Mouse (Mus musculus): ENCODE measurements at regions not wholly inside any gene's neighbourhood (a gene's known extent, or its start where the extent isn't known, plus 50 kb on each side); places are given as distances from the start of the nearest gene placed in this dataset.
A peak's percentile ranks its signal among the peaks of the same experiment; 100 is the strongest.

DNA sequence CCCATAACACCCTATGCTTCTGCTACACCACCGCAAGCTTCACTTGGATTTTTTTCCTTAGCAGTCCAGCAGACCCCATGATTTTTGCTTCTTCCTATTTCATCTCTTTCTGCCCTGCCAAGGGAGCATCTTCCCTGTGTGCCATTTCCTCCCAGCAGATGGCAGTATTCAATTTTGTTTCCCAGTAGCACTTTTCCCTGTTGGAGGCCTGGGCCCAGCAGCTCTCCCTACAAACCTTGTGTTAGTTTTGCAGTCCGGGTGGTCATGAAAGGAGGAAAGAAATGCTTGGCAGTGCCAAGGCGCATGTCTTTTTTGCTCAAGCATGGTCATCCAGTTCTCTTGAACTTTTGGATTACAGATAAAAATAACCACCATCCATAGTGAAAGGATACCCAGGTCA is 170.9 kb upstream of the Bmp2 start:
- H3K27ac ChIP-seq (ENCODE audit: low read length) = no peak overlapping the region
- no peaks in the 10 kb centered on the region for H3K4me1 ChIP-seq (replicated peaks; ENCODE audit: control insufficient read depth, insufficient read depth, low read length)
- no peak for ATAC-seq
- no peak overlapping the region for H3K9ac ChIP-seq (replicated peaks; ENCODE audit: low read depth, low read length)
- no peaks in the 10 kb centered on the region for H3K36me3 ChIP-seq (ENCODE audit: control insufficient read depth, insufficient read depth)
- WGBS = 80% methylated on average over 3 of the region's 3 CpGs
- H3K4me2 ChIP-seq (ENCODE audit: low read length) = no peak overlapping the region
- no peaks in the 10 kb centered on the region for H3K27me3 ChIP-seq (replicated peaks; ENCODE audit: control insufficient read depth, insufficient read depth, low read length)
- H3K4me3 ChIP-seq (replicated peaks; ENCODE audit: low read length) = no peak overlapping the region
- H3K9me3 ChIP-seq (ENCODE audit: control insufficient read depth, low read length) = no peaks in the 10 kb centered on the region

DNA sequence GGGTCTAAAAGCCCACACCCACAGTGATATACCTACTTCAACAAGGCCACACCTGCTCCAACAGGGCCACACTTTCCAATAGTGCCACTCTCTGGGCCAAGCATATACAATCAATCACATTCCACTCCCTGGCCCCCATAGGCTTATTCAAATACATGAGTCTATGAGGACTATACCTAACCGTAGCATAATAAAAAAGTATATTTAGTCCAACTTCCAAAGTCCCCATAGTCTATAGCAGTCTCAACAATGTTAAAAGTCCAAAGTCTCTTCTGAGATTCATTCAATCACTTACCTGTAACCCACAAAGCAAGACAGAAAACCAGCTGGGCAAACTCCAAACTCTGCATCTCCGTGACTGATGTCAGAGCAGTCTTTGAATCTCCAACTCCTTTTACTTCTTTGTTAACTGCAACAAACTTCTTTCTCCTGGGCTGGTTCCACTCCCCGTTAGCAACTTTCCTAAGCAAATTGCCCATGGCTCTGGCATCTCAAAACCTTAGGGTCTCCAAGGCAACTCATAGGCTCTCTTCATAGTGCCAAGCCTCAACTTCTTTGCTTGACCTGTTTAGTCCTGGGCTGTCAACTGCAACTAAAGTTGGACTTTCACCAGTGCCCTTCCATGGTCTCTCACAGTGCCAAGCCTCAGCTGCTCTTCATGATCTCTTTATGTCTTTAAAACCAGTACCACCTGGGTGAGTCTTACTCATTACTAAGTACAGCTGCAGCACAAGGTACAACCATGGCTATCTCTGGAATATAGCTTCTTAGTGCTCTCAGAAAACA is 168.6 kb upstream of the Bmp2 start:
- Histone ChIP-seq H3K4me2 (ENCODE audit: low read length) (no peak overlapping the region), H3K27ac (ENCODE audit: low read length) (no peak overlapping the region), H3K27me3 (replicated peaks; ENCODE audit: control insufficient read depth, insufficient read depth, low read length) (no peaks in the 10 kb centered on the region), H3K4me1 (replicated peaks; ENCODE audit: control insufficient read depth, insufficient read depth, low read length) (no peaks in the 10 kb centered on the region), H3K9ac (replicated peaks; ENCODE audit: low read depth, low read length) (no peak overlapping the region), H3K4me3 (replicated peaks; ENCODE audit: low read length) (no peak overlapping the region), H3K36me3 (ENCODE audit: control insufficient read depth, insufficient read depth) (no peaks in the 10 kb centered on the region), H3K9me3 (ENCODE audit: control insufficient read depth, low read length) (no peaks in the 10 kb centered on the region)
- no peak for ATAC-seq
- 83% methylated on average over 3 of the region's 3 CpGs for WGBS

- no peaks in the 10 kb centered on the region for H3K9me3 ChIP-seq (ENCODE audit: control insufficient read depth, low read length)
- no peak for ATAC-seq
- H3K27me3 ChIP-seq (replicated peaks; ENCODE audit: control insufficient read depth, insufficient read depth, low read length) = no peaks in the 10 kb centered on the region
- H3K9ac ChIP-seq (replicated peaks; ENCODE audit: low read depth, low read length) = no peak overlapping the region
- no peaks in the 10 kb centered on the region for H3K36me3 ChIP-seq (ENCODE audit: control insufficient read depth, insufficient read depth)
- H3K4me2 ChIP-seq (ENCODE audit: low read length) = no peak overlapping the region
- no peaks in the 10 kb centered on the region for H3K4me1 ChIP-seq (replicated peaks; ENCODE audit: control insufficient read depth, insufficient read depth, low read length)
- H3K27ac ChIP-seq (ENCODE audit: low read length) = no peak overlapping the region
- 88% methylated on average over 2 of the region's 2 CpGs for WGBS
- H3K4me3 ChIP-seq (replicated peaks; ENCODE audit: low read length) = no peak overlapping the region
These were observed 166.7 kb upstream of the Bmp2 start for GRCm38 (mm10) chr2:133385297-133385696.

GRCm38 (mm10) chr2:133387349-133387748 is 164.6 kb upstream of the Bmp2 start:
- no peak overlapping the region for H3K4me2 ChIP-seq (ENCODE audit: low read length)
- H3K9me3 ChIP-seq (ENCODE audit: control insufficient read depth, low read length) = no peaks in the 10 kb centered on the region
- H3K27ac ChIP-seq (ENCODE audit: low read length) = no peak overlapping the region
- WGBS = 91% methylated on average over 3 of the region's 3 CpGs
- H3K4me3 ChIP-seq (replicated peaks; ENCODE audit: low read length) = no peak overlapping the region
- no peaks in the 10 kb centered on the region for H3K27me3 ChIP-seq (replicated peaks; ENCODE audit: control insufficient read depth, insufficient read depth, low read length)
- H3K36me3 ChIP-seq (ENCODE audit: control insufficient read depth, insufficient read depth) = no peaks in the 10 kb centered on the region
- H3K4me1 ChIP-seq (replicated peaks; ENCODE audit: control insufficient read depth, insufficient read depth, low read length) = no peaks in the 10 kb centered on the region
- no peak for ATAC-seq
- no peak overlapping the region for H3K9ac ChIP-seq (replicated peaks; ENCODE audit: low read depth, low read length)

DNA sequence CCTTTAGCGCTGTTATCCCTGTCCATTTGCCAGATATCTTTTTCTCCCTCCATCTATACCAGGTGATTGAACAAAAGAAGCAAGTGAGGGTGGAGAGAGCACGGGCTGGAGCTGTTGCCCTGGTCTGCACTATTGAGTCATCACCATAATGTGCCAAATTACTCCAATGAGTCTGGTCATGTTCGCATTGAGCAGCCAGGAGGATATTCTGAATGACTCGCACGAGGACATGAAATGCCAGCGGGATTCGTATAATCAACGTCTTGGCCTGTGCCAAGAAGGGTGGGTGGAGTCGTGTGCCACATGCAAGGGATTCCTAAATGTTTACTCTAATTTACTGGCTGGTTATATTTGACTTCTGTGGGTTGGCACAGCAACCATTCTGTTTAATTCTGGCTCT is 159.7 kb upstream of the Bmp2 start:
- 59% methylated on average over 9 of the region's 9 CpGs for WGBS
- H3K36me3 ChIP-seq (ENCODE audit: control insufficient read depth, insufficient read depth) = no peaks in the 10 kb centered on the region
- no peaks in the 10 kb centered on the region for H3K9me3 ChIP-seq (ENCODE audit: control insufficient read depth, low read length)
- H3K27ac ChIP-seq (ENCODE audit: low read length) = no peak overlapping the region
- H3K9ac ChIP-seq (replicated peaks; ENCODE audit: low read depth, low read length) = no peak overlapping the region
- ATAC-seq = 0 out of 2 replicates have a peak, but pooled peaks have one; percentile 18
- no peaks in the 10 kb centered on the region for H3K4me1 ChIP-seq (replicated peaks; ENCODE audit: control insufficient read depth, insufficient read depth, low read length)
- H3K4me3 ChIP-seq (replicated peaks; ENCODE audit: low read length) = no peak overlapping the region
- no peak overlapping the region for H3K4me2 ChIP-seq (ENCODE audit: low read length)
- 0 out of 2 replicates have a peak, but pooled peaks cover 2% of the 10 kb centered on the region for H3K27me3 ChIP-seq (replicated peaks; ENCODE audit: control insufficient read depth, insufficient read depth, low read length)

DNA sequence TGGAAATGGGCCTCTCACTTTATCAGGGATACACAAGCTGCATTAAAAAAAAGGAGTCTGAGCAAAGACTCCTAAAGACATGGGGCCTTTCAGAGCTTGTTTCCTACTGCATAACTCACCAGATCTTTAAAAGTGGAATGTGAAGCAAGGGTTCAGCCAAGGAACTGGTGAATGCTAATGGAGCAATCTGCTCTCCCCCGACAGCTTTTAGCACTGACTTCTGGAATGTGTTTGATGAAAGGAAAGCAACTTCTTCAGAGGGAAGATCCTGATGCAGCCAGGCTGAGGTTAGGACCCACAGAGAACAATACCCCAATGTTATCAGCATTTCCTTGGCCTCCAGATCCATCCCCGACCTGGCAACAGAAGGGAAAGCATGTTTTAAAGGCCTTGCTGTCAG is 154.4 kb upstream of the Bmp2 start:
- 49% methylated on average over 2 of the region's 2 CpGs for WGBS
- ATAC-seq = no peak

DNA sequence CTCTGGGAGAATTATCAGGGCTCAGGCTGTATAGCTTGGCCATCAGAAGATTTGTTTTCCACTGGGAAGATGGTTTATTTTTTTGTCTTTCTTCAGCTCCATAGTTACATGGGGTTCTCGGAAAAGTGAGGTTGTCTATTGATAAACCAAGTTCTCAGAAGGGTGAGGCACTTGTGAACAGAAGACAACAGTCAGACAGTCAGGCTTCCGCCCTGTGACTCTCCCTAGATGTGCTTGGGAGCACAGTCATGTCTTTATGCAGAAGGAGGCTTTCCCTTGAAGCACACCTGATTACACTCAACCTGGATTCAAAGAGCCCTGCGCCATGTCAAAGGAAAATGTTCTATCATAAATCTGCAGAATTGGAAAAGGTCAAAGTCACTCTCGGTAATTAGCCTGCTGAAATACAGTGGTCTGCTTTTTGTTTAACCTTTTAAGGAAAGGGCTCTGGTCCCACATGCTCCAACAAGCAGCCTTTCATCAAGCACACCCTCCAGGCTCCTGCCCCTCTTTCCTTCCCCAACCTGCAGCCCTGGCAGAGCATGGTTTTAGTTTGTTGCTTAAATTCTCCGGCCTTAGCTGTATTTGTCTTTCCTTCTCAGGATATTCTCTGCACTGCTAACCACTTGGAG is 152.8 kb upstream of the Bmp2 start:
- H3K4me2 ChIP-seq (ENCODE audit: low read length) = no peak overlapping the region
- H3K27ac ChIP-seq (ENCODE audit: low read length) = no peak overlapping the region
- H3K27me3 ChIP-seq (replicated peaks; ENCODE audit: control insufficient read depth, insufficient read depth, low read length) = 0 out of 2 replicates have a peak, but pooled peaks cover 2% of the 10 kb centered on the region
- ATAC-seq = no peak
- WGBS = 85% methylated on average over 5 of the region's 5 CpGs
- no peak overlapping the region for H3K4me3 ChIP-seq (replicated peaks; ENCODE audit: low read length)
- H3K9me3 ChIP-seq (ENCODE audit: control insufficient read depth, low read length) = no peaks in the 10 kb centered on the region
- H3K9ac ChIP-seq (replicated peaks; ENCODE audit: low read depth, low read length) = no peak overlapping the region
- H3K4me1 ChIP-seq (replicated peaks; ENCODE audit: control insufficient read depth, insufficient read depth, low read length) = peaks cover 3% of the 10 kb centered on the region
- no peaks in the 10 kb centered on the region for H3K36me3 ChIP-seq (ENCODE audit: control insufficient read depth, insufficient read depth)

More for the DNA sequence above, 154.4 kb upstream of the Bmp2 start:
- Histone ChIP-seq H3K4me2 (ENCODE audit: low read length) (no peak overlapping the region), H3K9ac (replicated peaks; ENCODE audit: low read depth, low read length) (no peak overlapping the region), H3K27ac (ENCODE audit: low read length) (no peak overlapping the region), H3K4me3 (replicated peaks; ENCODE audit: low read length) (no peak overlapping the region), H3K9me3 (ENCODE audit: control insufficient read depth, low read length) (no peaks in the 10 kb centered on the region), H3K36me3 (ENCODE audit: control insufficient read depth, insufficient read depth) (no peaks in the 10 kb centered on the region), H3K4me1 (replicated peaks; ENCODE audit: control insufficient read depth, insufficient read depth, low read length) (peaks cover 3% of the 10 kb centered on the region), H3K27me3 (replicated peaks; ENCODE audit: control insufficient read depth, insufficient read depth, low read length) (0 out of 2 replicates have a peak, but pooled peaks cover 2% of the 10 kb centered on the region)

DNA sequence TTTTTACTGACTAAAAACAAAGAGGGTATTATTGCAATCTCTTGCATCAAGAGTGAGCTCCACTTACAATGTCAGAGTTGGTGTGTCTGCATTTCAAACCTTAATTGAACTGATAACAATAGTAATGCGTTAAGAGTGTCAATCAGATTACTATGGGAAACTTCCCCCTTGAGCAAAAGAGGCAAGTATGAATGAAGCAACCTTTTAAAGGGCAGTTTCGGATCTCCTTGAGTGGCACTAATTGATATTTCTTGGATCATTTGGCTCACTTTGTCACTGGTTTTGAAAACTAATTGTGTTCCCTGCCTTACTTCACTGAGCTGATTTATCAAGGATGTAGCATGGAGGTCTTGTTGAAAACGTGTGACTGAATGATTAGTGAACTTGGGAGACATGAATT is 151.0 kb upstream of the Bmp2 start:
- H3K4me1 ChIP-seq (replicated peaks; ENCODE audit: control insufficient read depth, insufficient read depth, low read length) = peaks cover 3% of the 10 kb centered on the region
- H3K27ac ChIP-seq (ENCODE audit: low read length) = no peak overlapping the region
- 7% methylated on average over 3 of the region's 3 CpGs for WGBS
- no peaks in the 10 kb centered on the region for H3K9me3 ChIP-seq (ENCODE audit: control insufficient read depth, low read length)
- no peak overlapping the region for H3K9ac ChIP-seq (replicated peaks; ENCODE audit: low read depth, low read length)
- H3K4me3 ChIP-seq (replicated peaks; ENCODE audit: low read length) = no peak overlapping the region
- H3K27me3 ChIP-seq (replicated peaks; ENCODE audit: control insufficient read depth, insufficient read depth, low read length) = 0 out of 2 replicates have a peak, but pooled peaks cover 2% of the 10 kb centered on the region
- no peak overlapping the region; the same call in 1 of the 2 replicates for H3K4me2 ChIP-seq (ENCODE audit: low read length)
- peak; percentile 74 for ATAC-seq
- no peaks in the 10 kb centered on the region for H3K36me3 ChIP-seq (ENCODE audit: control insufficient read depth, insufficient read depth)

DNA sequence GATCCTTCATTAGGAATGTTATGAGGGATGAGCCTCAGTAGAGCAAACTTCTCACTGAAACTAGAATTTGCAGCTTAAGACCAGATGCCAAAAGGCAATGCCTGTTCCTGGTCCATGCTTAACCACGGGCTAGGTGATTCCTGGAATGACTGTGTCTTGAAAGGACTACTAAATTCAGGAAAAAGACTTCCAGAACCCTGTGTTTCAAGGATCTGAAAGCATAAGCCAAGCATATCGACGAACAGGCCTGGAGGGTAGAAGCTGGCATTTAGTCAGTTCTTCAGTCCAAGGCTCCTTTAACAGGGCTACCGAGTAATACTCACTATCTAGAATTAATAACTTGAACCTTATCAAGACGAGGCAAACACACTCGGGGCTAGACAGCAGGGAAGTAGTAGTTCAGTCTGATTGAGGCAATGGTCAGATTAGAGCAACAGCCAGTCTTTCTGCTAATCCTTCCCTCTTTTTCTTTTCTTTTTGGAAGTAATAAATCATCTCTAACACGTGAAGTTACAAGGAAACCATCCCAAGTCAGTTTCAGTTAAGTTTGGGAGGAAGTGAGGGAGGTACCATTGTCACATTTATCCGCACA is 134.9 kb upstream of the Bmp2 start:
- ATAC-seq = no peak
- Histone ChIP-seq H3K27ac (ENCODE audit: low read length) (no peak overlapping the region), H3K27me3 (replicated peaks; ENCODE audit: control insufficient read depth, insufficient read depth, low read length) (no peaks in the 10 kb centered on the region), H3K9me3 (ENCODE audit: control insufficient read depth, low read length) (no peaks in the 10 kb centered on the region), H3K4me1 (replicated peaks; ENCODE audit: control insufficient read depth, insufficient read depth, low read length) (no peaks in the 10 kb centered on the region), H3K4me2 (ENCODE audit: low read length) (no peak overlapping the region), H3K36me3 (ENCODE audit: control insufficient read depth, insufficient read depth) (no peaks in the 10 kb centered on the region), H3K9ac (replicated peaks; ENCODE audit: low read depth, low read length) (no peak overlapping the region), H3K4me3 (replicated peaks; ENCODE audit: low read length) (no peak overlapping the region)
- 82% methylated on average over 8 of the region's 8 CpGs for WGBS
